Mouse (Mus musculus) G1E (cell line): ENCODE measurements around the gene Qk. TPM values are rescaled to one million over a fixed set of nuclear protein-coding genes. Genes with fewer than 3 reads are reported as not detected.

Experiments used
- ATAC-seq: 2 replicates; pipeline ENCODE4 v1.8.0; 2016; ENCODE audit warnings: mild to moderate bottlenecking; ENCODE audit not compliant: insufficient number of reproducible peaks, poor library complexity, low FRiP score, severe bottlenecking; ENCODE audit errors: extremely low read depth
- DNase-seq: peaks from one replicate; pipeline ENCODE4 v3.0.0; 2012; ENCODE audit warnings: low spot score
- H3K27me3 ChIP-seq: 2 replicates; pipeline ENCODE4 v1.6.1; 2012; ENCODE audit warnings: mild to moderate bottlenecking, low read length, inconsistent platforms; ENCODE audit not compliant: insufficient read depth
- H3K36me3 ChIP-seq: replicated peaks from 2 replicates; pipeline ENCODE3; 2012; ENCODE audit warnings: mild to moderate bottlenecking, inconsistent platforms
- H3K4me1 ChIP-seq: 2 replicates; pipeline ENCODE4 v1.6.1; 2012; ENCODE audit warnings: low read depth, low read length, inconsistent platforms, mixed read lengths; ENCODE audit not compliant: insufficient read depth
- H3K4me3 ChIP-seq: 2 replicates; pipeline ENCODE4 v1.5.1; 2012; ENCODE audit warnings: low read depth, mild to moderate bottlenecking, inconsistent platforms, low read length, moderate library complexity, mixed read lengths
- H3K9me3 ChIP-seq: replicated peaks from 2 replicates; pipeline ENCODE4 v1.6.1; 2012; ENCODE audit warnings: inconsistent platforms
- CTCF ChIP-seq: IDR thresholded peaks from 2 replicates; pipeline ENCODE4 v1.5.1; 2012; ENCODE audit warnings: low read depth, low read length, inconsistent platforms, mixed read lengths
- GATA1 ChIP-seq: IDR thresholded peaks from 2 replicates; pipeline ENCODE4 v1.6.1; 2012; ENCODE audit warnings: borderline replicate concordance, low read length, inconsistent platforms, mixed read lengths
- GATA2 ChIP-seq: IDR thresholded peaks from 2 replicates; pipeline ENCODE4 v1.6.1; 2012; ENCODE audit warnings: low read depth, low read length, inconsistent platforms, borderline replicate concordance
- POLR2AphosphoS5 ChIP-seq: IDR thresholded peaks from 2 replicates; pipeline ENCODE4 v1.6.1; 2012; ENCODE audit warnings: low read depth, low read length, inconsistent platforms; ENCODE audit not compliant: insufficient replicate concordance
- TAL1 ChIP-seq: conservative IDR thresholded peaks from 2 replicates; pipeline ENCODE4 v1.6.1; 2012; ENCODE audit warnings: low read depth, low read length, inconsistent platforms, mixed read lengths
- polyA plus RNA-seq: library from polyadenylated mRNA; stranded (reverse); fragments of >175 nt; gene quantifications from 2 replicates; pipeline ENCODE4 v1.2.3, GENCODE M21; 2012
- total RNA-seq, 2 experiments: library from RNA; stranded (forward) in 1 of 2; stranded (reverse) in 1 of 2; fragments of 200-1000 nt in 1 of 2; fragments of >200 nt in 1 of 2; fragmentation: Nextera tagmentation in 1 of 2; gene quantifications; 2 replicates each; pipeline ENCODE4 v1.2.3; 2014 to 2017

Qk gene
- total and polyA plus RNA-seq, 3 experiments = 9.5 to 419 (median 65.7) TPM

GRCm38 (mm10) chr17:10360738-10361137 is 41.1 kb upstream of the Qk start:
- no peaks in the 10 kb centered on the region for H3K36me3 ChIP-seq
- no peaks in the 10 kb centered on the region for H3K9me3 ChIP-seq
- no peak for TF ChIP-seq POLR2AphosphoS5
- no peak for TF ChIP-seq CTCF
- H3K27me3 ChIP-seq = no peaks in the 10 kb centered on the region; the same call in 1 of the 2 replicates
- ATAC-seq = no peak
- no peak overlapping the region for H3K4me3 ChIP-seq
- no peaks in the 10 kb centered on the region for H3K4me1 ChIP-seq
- no peak for DNase-seq

GRCm38 (mm10) chr17:10359466-10359865 is 39.8 kb upstream of the Qk start:
- Histone ChIP-seq H3K4me3 (no peak overlapping the region), H3K4me1 (no peaks in the 10 kb centered on the region), H3K9me3 (no peaks in the 10 kb centered on the region), H3K36me3 (no peaks in the 10 kb centered on the region), H3K27me3 (no peaks in the 10 kb centered on the region; the same call in 1 of the 2 replicates)
- no peak for ATAC-seq
- DNase-seq = no peak
- TF ChIP-seq CTCF (no peak), POLR2AphosphoS5 (no peak), GATA2 (no peak), TAL1 (no peak), GATA1 (no peak)

GRCm38 (mm10) chr17:10357348-10357747 is 37.7 kb upstream of the Qk start:
- Histone ChIP-seq H3K9me3 (no peaks in the 10 kb centered on the region), H3K4me1 (no peaks in the 10 kb centered on the region), H3K36me3 (no peaks in the 10 kb centered on the region), H3K4me3 (no peak overlapping the region), H3K27me3 (no peaks in the 10 kb centered on the region; the same call in 1 of the 2 replicates)
- ATAC-seq (no peak), DNase-seq (no peak)
- TF ChIP-seq GATA1 (no peak), POLR2AphosphoS5 (no peak), CTCF (no peak), TAL1 (no peak), GATA2 (no peak)

GRCm38 (mm10) chr17:10356294-10356693 is 36.6 kb upstream of the Qk start:
- H3K36me3 ChIP-seq = no peaks in the 10 kb centered on the region
- H3K9me3 ChIP-seq = no peaks in the 10 kb centered on the region
- no peaks in the 10 kb centered on the region for H3K4me1 ChIP-seq
- DNase-seq (no peak), ATAC-seq (no peak)
- no peak overlapping the region for H3K4me3 ChIP-seq
- H3K27me3 ChIP-seq = no peaks in the 10 kb centered on the region; the same call in 1 of the 2 replicates
- TF ChIP-seq TAL1 = no peak
- no peak for TF ChIP-seq POLR2AphosphoS5
- no peak for TF ChIP-seq CTCF
- TF ChIP-seq GATA1 = no peak
- no peak for TF ChIP-seq GATA2

GRCm38 (mm10) chr17:10355746-10356145 is 36.1 kb upstream of the Qk start:
- H3K9me3 ChIP-seq = no peaks in the 10 kb centered on the region
- TF ChIP-seq POLR2AphosphoS5 (no peak), GATA1 (no peak), TAL1 (no peak), CTCF (no peak), GATA2 (no peak)
- no peak for DNase-seq
- no peak for ATAC-seq
- no peaks in the 10 kb centered on the region for H3K36me3 ChIP-seq
- H3K4me1 ChIP-seq = no peaks in the 10 kb centered on the region
- no peak overlapping the region for H3K4me3 ChIP-seq
- no peaks in the 10 kb centered on the region; the same call in 1 of the 2 replicates for H3K27me3 ChIP-seq

GRCm38 (mm10) chr17:10338286-10338685 is 18.6 kb upstream of the Qk start:
- no peak for DNase-seq
- Histone ChIP-seq H3K4me1 (no peaks in the 10 kb centered on the region), H3K4me3 (no peak overlapping the region), H3K36me3 (no peaks in the 10 kb centered on the region), H3K9me3 (no peaks in the 10 kb centered on the region), H3K27me3 (peaks cover 30% of the 10 kb centered on the region)
- no peak for TF ChIP-seq GATA2
- TF ChIP-seq CTCF = no peak
- no peak for TF ChIP-seq GATA1
- TF ChIP-seq TAL1 = no peak
- TF ChIP-seq POLR2AphosphoS5 = no peak
- no peak for ATAC-seq

GRCm38 (mm10) chr17:10336558-10336957 is 16.9 kb upstream of the Qk start:
- Histone ChIP-seq H3K36me3 (no peaks in the 10 kb centered on the region), H3K9me3 (no peaks in the 10 kb centered on the region), H3K27me3 (peaks cover 29% of the 10 kb centered on the region), H3K4me3 (no peak overlapping the region), H3K4me1 (no peaks in the 10 kb centered on the region)
- ATAC-seq (no peak), DNase-seq (no peak)
- no peak for TF ChIP-seq CTCF
- TF ChIP-seq TAL1 = no peak
- no peak for TF ChIP-seq GATA2
- no peak for TF ChIP-seq GATA1
- no peak for TF ChIP-seq POLR2AphosphoS5
